Mouse (Mus musculus) hematopoietic stem cell, adult 5-6 weeks (primary cell): Measurements from ENCODE around the gene Aox1. TPM values are rescaled to one million over a fixed set of nuclear protein-coding genes. Genes with fewer than 3 reads are reported as not detected.

Source experiments
- ATAC-seq, 2 experiments: fragments of 125-278 bp in 1 of 2; replicated peaks in 1 of 2; 2 replicates each; pipeline ENCODE4 v1.8.0; 2016 to 2017; ENCODE audit warnings: inconsistent platforms in 2 of 2, mild to moderate bottlenecking in 2 of 2, moderate number of reproducible peaks in 2 of 2, low read depth in 1 of 2, moderate TSS enrichment in 1 of 2; ENCODE audit not compliant: low FRiP score in 2 of 2, poor library complexity in 2 of 2, severe bottlenecking in 2 of 2, insufficient read depth in 1 of 2, low TSS enrichment in 1 of 2
- total RNA-seq: library from RNA; stranded (forward); fragments of 172-1452, 232-1000 nt; gene quantifications from 2 replicates; pipeline ENCODE4 v1.2.3, GENCODE M21; 2017

Gene Aox1
- total RNA-seq, 1 experiment from 2014 or later = not detected

DNA sequence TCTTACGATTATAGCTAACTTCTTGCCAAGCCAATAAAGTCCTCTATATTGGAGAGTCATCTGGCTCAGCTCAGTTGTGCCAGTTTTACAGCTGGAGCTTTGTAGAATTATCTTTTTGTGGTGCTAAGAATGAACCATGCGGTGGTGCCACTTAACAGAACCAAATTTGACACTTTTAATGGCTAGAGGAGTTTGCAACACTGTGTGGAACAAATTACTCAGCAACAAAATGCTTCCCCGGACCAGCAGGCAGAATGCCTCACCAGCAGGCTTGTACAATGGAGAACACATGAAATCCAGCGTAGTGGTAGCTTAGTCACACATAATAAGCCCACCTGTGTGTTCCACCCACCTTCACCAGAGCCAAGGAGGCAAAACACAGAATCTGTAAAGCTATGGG lies 60.5 kb downstream of the Aox1 start:
- no peak for ATAC-seq

DNA sequence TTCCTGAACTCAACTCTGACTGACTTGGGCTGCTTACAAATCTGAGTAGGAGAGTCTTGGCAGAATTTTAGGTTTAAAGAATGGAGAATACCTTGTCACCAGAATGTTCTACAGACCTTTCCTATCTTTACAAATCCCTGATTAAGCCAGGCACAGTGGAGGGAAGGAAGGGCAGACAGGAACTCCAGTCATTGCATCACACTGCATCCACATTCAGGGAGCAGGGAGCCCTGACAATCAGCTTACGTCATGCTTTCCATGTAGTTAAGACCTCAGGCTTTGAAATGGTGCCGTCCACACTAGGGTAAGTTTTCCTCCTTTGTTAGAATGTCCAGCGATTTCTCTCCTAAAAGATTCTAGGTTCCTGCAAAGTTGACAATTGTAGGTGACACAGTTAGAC lies 61.5 kb downstream of the Aox1 start:
- ATAC-seq = no peak

DNA sequence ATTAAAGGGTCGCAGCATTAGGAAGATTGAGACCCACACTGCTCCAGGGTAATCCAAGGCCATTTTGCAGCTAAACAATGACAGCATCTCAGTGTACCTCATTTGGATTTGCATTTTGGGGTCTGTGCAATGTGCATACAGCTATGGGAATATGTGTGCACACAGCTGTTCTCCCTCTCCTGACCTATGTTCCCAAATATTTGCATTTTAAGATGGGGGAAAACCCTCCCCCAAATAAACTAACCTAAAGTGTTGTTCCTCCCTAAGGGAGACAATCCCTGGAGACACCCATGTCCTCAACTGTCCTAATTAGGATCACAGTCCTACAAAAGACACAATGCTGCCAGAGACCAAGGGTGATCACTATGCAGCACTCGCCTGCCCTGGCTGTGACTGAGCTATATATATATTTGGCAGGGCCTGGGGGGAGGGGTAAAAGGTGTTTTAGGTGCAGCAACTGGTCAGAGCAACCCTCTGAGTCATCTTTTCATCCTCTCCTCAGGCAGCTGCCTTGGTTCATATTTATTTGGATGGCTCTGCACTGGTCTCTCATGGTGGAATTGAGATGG lies 62.3 kb downstream of the Aox1 start:
- ATAC-seq = no peak

DNA sequence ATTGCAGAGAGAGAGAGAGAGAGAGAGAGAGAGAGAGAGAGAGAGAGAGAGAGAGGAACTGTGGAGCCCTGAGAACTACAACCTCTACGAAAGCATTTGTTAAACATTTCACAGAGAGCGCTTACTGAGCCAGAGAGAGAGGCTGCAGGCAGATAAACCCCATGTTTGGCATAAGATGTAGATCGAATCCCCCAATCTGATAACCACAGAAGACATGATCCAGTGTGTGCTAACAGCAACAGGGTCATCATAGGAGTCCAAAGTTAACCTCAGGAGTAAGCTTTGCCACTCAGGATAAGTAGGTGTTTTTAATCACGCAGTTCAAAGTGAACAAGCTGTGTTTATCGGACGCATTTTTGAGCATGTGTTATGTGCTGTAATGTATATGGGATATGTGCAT lies 67.6 kb downstream of the Aox1 start:
- no peak for ATAC-seq

DNA sequence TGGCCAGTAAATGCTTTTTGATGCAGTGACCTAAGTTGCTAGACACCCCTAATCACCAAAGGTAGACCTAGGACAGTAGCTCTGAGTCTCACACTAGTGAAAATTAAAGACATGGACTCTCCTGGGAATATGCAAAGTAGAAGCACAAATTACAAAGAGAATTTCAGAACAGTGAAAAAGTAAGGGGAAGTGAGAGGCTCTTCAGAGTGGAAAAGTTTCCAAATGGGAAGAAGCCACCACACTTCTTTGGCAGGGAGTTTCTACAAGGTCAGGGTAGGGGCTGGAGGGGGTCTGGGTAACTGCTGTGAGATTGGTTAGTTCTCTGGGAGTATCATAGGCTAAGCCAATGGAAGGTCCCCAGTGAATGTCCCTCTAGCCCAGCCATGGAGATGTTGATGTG lies 69.4 kb downstream of the Aox1 start:
- no peak for ATAC-seq

DNA sequence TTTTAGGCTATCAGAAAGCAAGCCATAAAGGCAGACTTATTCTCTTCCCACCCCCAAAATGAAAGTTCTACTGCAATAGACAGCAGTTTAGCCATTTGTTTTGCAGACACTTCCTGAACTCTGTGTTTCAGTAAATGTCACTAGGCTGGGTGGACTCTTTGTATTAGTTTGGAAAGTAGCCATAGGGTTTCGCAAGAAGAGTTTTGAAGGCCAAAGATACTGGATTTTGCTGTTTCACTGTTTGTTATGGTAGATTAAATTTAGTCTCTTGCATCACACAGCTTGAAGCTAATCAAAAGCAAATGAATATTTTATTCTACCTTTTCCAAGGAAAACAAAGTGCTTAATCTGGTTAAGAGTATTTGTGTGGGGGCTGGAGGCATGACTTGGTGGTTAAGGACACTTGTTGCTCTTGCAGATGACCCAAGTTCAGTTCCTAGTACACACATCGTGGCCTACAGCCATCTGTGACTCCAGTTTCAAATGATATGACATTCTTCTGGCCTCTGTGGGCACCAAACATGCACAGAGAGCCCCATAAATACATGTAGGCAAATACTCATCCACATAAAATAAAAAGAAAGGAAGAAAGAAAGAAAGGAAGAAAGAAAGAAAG lies 71.9 kb downstream of the Aox1 start:
- ATAC-seq = no peak

DNA sequence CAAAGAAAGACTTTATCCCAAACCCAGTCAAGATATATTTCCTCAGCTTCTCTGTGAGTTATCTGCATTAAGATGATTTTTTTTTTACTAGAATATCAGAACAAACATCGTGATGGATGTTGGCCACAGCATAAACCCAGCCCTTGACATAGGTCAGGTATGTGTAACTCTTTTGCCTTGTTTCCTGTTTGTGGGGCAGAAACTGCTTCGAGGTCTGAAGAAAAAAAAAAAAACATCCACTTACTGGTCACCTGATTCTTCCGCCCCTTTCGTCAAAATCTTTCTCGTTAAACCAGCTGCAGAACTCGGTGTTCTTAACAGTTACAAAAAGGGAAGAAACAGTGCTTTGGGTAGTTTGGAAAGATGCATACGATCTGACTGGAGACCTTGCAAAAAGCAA lies 72.8 kb downstream of the Aox1 start:
- peak; percentile 32 to 42; a peak in 3 of 4 replicates for ATAC-seq

DNA sequence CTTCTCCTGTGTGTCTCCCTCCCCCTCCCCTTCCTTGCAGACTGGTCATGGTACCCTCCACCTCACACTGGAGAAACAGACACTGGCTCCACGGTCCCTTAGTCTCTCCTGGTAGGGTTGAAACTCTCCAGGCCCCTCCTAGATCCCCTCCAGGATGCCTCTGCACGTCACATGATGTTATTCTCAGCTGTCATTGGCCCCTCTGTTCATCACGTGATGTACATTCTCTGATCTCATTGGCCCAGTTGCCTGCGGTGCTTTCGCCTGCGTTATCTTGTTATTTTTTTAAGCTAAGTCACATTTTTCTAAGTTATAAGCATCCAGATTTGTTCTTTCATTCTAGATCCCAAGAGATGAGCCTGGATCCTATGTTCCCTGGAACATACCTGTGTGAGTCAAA lies 76.0 kb downstream of the Aox1 start:
- no peak for ATAC-seq

DNA sequence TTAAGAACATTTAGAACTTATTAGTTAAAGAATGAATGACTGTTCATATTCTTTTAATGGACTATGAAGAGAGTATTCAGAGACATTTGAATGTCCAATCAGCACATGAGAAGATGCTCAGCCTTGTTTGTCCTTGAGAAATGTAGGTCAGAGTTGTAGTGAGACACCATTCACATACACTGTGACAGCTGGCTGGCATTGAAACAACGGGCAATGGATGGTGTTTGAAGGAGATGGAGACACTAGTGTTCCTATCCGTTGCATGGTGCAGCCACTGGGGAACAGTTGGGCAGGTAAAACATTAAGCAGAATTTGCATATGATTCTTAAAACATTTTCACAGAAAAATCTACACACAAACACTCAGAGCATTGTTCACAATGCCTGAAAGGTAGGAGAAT lies 77.3 kb downstream of the Aox1 start:
- ATAC-seq = no peak

DNA sequence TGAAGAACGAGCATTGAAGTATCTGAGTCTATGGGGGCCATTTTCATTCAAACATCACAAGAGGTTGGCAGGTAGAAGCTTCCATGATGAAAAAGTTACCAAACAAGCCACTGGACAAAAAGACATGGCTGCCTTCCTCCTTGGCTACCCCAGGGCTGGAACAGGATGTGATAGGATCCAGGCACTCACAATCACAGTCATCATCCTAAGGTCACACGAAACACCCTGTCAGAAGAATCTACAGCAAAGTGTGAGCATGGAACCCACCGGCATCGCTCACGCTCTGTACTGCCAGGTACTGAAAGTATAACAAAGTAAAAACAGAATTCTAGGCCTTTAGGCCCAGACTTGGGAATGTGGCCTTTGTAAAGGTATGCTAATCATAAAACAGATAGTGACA lies 80.5 kb downstream of the Aox1 start:
- no peak for ATAC-seq

DNA sequence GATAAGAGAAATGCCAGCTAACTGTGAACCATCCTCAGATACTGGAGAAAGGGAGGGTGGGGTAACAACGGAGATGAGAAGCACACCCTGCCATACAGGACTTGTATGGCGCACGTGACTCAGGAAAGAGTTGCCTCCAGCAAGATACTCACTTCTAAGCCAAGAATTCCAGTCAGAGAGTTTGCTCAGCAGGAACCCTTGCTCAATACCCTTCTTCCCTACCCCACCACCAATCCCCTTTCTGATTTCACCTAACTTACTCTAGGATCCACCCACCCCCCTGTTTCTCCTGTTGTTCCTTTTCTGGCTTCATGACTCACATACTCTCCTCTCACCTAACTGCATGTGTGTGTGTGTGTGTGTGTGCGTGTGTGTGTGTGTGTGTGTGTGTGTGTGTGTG lies 81.6 kb downstream of the Aox1 start:
- no peak for ATAC-seq

DNA sequence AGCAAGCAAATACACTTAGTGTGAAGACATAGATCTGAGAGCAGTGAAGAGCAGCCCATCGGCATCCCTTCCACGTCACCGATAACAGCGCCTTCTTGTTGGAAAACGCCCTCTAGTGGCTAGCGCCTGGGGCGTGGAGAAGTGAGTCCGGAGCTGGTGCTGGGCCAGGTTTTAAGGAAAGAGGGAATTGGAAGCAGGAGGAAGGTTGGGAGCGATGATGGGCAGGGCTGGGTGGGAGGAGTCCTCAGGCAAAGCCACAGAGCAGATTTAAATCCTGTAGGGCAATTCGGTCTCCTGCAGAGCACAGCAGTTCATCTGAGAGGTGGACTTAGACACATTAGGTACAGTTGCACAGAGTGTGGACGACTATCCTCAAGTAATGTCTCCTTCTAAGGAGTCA lies 83.1 kb downstream of the Aox1 start, which contains the start of gene Aox3:
TSS of gene Aox3 (plus strand) at position 251 of the 400 bp plus-strand sequence.
- peak; percentile 46 to 53; a peak in 1 of 4 replicates for ATAC-seq

DNA sequence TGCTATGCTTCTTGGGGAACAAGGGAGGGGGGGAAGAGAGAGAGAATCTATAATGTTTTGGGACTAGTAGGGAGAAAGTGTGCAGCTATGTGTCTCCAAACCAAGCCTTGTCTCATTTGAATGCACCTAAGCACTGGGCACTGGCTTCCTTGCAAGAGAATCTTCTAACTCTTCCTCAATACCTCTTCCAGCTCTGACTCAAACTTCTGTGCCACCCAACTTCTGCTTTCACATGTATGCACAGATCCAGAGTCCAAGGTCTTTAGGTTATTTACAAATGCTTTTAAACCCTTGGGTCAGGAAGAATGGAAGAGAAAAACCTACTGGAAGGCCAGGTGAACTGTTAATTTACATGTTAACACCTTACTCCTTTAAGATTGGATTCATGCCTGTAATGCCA lies 83.7 kb downstream of the Aox1 start:
- ATAC-seq = no peak

DNA sequence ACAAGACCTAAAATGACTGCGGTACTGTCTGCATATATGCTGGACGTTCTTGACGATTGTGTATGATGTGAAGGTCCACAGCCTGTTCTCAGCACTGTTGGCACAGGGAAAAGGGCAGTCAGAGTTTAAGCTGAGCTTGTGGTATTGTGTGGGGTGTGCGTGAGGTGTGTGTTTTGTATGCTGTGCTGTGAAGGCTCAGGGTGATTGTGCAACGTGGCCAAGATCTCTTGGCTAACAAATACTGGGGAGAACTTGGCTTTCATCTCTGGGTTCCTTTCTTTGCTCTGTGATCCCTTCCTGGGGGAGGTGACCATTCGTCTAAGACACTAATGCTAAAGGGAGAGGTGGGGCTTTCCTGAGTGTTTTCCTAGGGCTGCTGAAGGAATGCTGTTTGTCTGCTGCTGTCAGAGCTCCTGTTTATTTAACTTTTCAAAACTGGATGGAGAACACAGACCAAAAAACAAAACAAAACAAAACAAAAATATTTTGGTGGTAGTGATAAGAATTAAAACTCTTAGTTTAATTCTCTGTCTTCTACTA lies 84.4 kb downstream of the Aox1 start:
- ATAC-seq = no peak

DNA sequence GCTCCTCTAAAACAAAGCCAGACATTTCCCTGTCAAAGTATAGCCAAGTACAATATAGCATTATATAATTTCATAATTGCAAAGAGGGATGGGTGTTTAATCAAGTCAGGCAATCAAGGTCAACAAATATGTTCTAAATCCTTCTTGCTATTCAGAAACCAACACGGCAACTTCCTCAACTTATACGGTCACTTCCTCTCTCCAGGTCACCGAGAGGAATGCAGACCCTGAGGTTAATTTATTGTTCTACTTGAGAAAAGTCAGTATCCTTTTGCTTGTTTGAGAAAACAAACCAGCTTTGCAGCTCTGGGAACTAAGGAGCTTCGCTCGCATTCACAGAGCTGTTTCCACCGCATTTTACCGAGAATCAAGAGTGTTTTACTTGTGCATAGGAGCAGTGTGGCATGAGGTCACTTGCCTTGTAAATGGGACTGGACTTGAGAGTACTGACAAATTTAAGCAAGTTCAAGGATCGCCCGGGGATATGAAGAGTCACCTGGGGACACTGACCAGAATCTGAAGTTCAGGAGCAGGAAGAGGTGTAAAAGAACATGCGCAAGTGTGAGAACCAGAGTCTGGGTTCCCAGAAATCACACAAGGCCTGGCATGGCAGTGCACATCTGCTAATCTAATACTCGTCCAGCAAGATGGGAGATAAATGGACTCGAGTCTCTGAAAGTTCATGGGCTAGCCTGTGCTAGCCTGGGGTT lies 85.1 kb downstream of the Aox1 start:
- peak in 1 of 2 experiments; percentile 39; a peak in 1 of 4 replicates for ATAC-seq

DNA sequence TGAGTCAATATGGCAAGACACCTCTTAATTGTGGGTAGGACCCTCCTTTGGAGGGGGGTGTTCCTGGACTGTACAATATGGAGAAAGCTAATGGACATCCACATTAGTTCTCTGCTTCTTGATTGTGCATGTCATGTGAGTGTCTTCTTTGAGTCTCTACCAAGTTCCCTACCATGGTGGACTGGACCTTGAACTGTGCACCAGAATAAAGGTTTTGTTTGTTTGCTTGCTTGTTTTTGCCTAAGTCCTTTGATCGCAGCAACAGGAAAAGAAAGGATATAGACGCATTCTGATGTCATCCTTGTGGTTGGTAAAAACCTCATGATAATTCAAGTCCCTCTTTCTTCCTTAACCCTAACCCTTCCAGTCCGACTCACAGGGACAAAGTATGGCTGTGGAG lies 88.5 kb downstream of the Aox1 start:
- no peak for ATAC-seq

DNA sequence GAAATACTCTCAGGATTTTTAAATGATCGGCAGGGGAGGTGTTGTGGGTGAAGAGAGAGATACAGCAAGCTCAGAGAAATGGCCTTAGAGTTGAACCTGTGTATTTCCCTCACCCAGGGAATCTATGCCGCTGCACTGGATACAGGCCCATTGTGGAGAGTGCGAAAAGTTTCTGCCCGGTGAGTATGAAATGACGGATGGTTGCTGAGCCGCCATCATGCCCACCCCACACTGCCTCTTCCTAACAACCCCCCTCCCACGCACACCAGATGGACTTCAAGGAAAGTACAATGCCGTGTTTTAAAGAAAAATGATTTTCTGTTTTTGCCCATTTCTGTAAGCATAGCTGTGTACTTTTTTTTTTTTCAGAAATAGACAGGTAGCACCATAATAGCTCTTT lies 95.2 kb downstream of the Aox1 start:
- ATAC-seq = no peak

DNA sequence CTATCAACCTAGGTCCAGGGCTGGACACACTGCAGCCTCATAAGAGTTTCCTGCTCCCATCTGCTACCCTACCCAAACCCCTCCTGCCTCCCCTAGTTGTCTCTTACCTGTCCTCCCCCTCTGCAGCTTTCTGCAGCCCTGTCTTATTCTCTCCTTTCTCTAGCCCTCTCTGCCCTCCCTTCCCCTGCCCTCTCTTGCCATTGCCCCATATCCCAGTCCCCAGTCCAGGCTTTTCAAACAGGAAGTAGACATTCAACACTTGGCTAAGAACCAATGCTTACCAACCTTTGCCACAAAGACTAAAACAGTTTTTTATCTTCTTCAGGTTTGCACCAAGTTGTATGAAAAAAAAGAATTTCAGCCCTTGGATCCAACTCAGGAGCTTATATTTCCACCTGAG lies 108.2 kb downstream of the Aox1 start:
- ATAC-seq = no peak
